Mouse (Mus musculus): Measurements from ENCODE around the gene Atpaf1. TPM values are rescaled to one million over a fixed set of nuclear protein-coding genes. Genes with fewer than 3 reads are reported as not detected.

Atpaf1 gene
- total and polyA plus RNA-seq, 2 experiments from 2014 or later = 49.0 to 86.4 TPM

- whole genome bisulfite sequencing = 73% methylated on average over 6 of the region's 6 CpGs
- ATAC-seq (ENCODE audit: insufficient read depth, low read depth) = no peak
Observed at GRCm38 (mm10) chr4:115855100-115855499, 70.5 kb downstream of the Atpaf1 start.

GRCm38 (mm10) chr4:115855609-115856008, 71.0 kb downstream of the Atpaf1 start:
- Histone ChIP-seq H3K9ac (replicated peaks; ENCODE audit: low read depth, low read length) (no peak overlapping the region), H3K27me3 (ENCODE audit: control insufficient read depth, insufficient read depth, low read length) (no peaks in the 10 kb centered on the region), H3K27ac (ENCODE audit: low read depth) (no peak overlapping the region), H3K4me1 (ENCODE audit: control insufficient read depth, insufficient read depth) (no peaks in the 10 kb centered on the region), H3K9me3 (replicated peaks; ENCODE audit: control insufficient read depth, low read length) (no peaks in the 10 kb centered on the region), H3K4me3 (ENCODE audit: low read depth, low read length) (no peak overlapping the region), H3K36me3 (replicated peaks; ENCODE audit: control insufficient read depth, insufficient read depth, low read length) (peaks cover 35% of the 10 kb centered on the region), H3K4me2 (ENCODE audit: low read depth, low read length) (no peak overlapping the region)
- ATAC-seq (ENCODE audit: insufficient read depth, low read depth) (no peak), DNase-seq (ENCODE audit: low spot score) (no peak)
- TF ChIP-seq EP300 (IDR thresholded peaks at IDR 0.05; ENCODE audit: low read depth) = no peak
- 58% methylated on average over 4 of the region's 4 CpGs for WGBS

More at GRCm38 (mm10) chr4:115855100-115855499, 70.5 kb downstream of the Atpaf1 start:
- Histone ChIP-seq H3K27me3 (ENCODE audit: control insufficient read depth, insufficient read depth, low read length) (no peaks in the 10 kb centered on the region), H3K9ac (replicated peaks; ENCODE audit: low read depth, low read length) (no peak overlapping the region), H3K27ac (ENCODE audit: low read depth) (no peak overlapping the region), H3K9me3 (replicated peaks; ENCODE audit: control insufficient read depth, low read length) (no peaks in the 10 kb centered on the region), H3K36me3 (replicated peaks; ENCODE audit: control insufficient read depth, insufficient read depth, low read length) (peaks cover 35% of the 10 kb centered on the region), H3K4me2 (ENCODE audit: low read depth, low read length) (no peak overlapping the region), H3K4me1 (ENCODE audit: control insufficient read depth, insufficient read depth) (no peaks in the 10 kb centered on the region), H3K4me3 (ENCODE audit: low read depth, low read length) (no peak overlapping the region)
- no peak for DNase-seq (ENCODE audit: low spot score)
- TF ChIP-seq EP300 (IDR thresholded peaks at IDR 0.05; ENCODE audit: low read depth) (no peak), CTCF (IDR thresholded peaks at IDR 0.05; ENCODE audit: low read depth) (no peak)

DNA sequence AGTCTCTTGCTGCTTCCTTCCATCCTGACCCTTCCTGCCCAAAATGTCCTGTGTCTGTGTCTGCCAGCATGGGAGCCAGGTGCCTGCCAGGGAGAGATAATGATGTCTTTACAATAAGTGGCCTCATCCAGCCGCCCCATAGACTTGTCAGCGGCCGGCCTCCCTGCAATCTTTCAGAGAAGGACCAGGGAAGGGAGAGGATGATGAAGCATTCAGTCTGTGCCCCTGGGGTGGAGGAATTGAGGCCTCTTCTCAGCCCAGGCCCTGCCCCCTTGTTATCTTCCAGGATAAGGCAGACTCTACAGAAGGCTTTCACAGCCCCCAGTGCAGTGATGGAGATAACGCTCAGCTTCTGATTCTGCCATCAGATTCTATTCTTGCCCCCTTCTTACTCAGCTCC, 71.7 kb downstream of the Atpaf1 start:
- Histone ChIP-seq H3K27me3 (ENCODE audit: control insufficient read depth, insufficient read depth, low read length) (no peaks in the 10 kb centered on the region), H3K36me3 (replicated peaks; ENCODE audit: control insufficient read depth, insufficient read depth, low read length) (peaks cover 40% of the 10 kb centered on the region), H3K9me3 (replicated peaks; ENCODE audit: control insufficient read depth, low read length) (no peaks in the 10 kb centered on the region), H3K4me3 (ENCODE audit: low read depth, low read length) (no peak overlapping the region), H3K4me1 (ENCODE audit: control insufficient read depth, insufficient read depth) (no peaks in the 10 kb centered on the region), H3K4me2 (ENCODE audit: low read depth, low read length) (no peak overlapping the region), H3K9ac (replicated peaks; ENCODE audit: low read depth, low read length) (no peak overlapping the region), H3K27ac (ENCODE audit: low read depth) (no peak overlapping the region)
- 45% methylated on average over 4 of the region's 4 CpGs for WGBS
- TF ChIP-seq EP300 (IDR thresholded peaks at IDR 0.05; ENCODE audit: low read depth) = no peak
- TF ChIP-seq CTCF (IDR thresholded peaks at IDR 0.05; ENCODE audit: low read depth) = no peak
- ATAC-seq (ENCODE audit: insufficient read depth, low read depth) (no peak), DNase-seq (ENCODE audit: low spot score) (no peak)

DNA sequence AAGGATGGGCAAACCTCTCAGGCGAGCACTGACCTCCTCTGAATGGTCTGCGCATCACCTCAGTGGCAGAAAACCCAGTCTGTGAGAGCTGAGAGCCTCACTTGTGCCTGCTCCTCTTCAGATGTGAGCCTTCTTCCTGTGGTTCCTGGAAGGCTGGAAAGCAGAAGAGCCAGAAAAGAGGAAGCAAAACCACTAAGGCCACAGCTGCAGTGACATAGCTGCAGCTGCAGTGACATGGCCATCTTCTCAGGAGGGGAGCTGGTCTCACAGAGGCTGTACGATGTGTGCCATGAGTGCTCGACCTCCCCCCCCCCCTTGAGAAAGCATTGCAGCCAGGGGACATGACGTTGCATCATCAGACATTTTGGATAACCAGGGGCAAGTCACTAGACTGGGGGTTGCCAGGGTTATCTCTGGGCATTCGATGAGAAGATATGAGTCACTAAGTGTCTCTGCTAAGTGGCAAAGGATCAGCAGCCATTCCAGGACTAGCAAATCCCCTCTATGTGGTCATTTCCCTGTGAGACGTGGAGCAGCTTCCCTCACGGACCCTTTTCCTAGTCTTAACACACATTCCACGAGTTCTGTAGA, 72.8 kb downstream of the Atpaf1 start:
- no peak for DNase-seq (ENCODE audit: low spot score)
- 62% methylated on average over 9 of the region's 9 CpGs for WGBS

DNA sequence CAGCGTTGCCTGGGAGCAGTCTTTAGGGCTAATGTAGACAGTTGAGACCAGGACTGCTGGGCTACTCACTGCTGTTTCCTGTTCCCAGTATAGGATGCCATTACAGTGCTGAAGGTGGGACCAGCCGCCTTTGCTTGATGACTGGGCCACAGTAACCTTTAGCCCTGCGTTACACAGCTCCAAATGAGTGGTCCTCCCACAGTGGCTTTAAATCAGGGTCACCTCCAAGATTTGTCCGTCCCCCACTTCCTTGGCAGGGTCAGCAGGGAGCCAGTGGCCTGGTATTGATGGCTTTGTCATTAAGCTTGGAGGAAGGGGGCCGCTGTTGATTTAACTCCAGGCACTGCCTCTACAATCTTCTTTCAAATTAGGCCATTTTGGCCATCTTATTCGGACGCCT, 78.7 kb downstream of the Atpaf1 start:
- H3K36me3 ChIP-seq (replicated peaks; ENCODE audit: control insufficient read depth, insufficient read depth, low read length) = peaks cover 72% of the 10 kb centered on the region
- DNase-seq (ENCODE audit: low spot score) (no peak), ATAC-seq (ENCODE audit: insufficient read depth, low read depth) (no peak)
- no peak overlapping the region for H3K4me3 ChIP-seq (ENCODE audit: low read depth, low read length)
- H3K27ac ChIP-seq (ENCODE audit: low read depth) = no peak overlapping the region
- no peaks in the 10 kb centered on the region for H3K9me3 ChIP-seq (replicated peaks; ENCODE audit: control insufficient read depth, low read length)
- H3K4me2 ChIP-seq (ENCODE audit: low read depth, low read length) = no peak overlapping the region
- no peaks in the 10 kb centered on the region for H3K27me3 ChIP-seq (ENCODE audit: control insufficient read depth, insufficient read depth, low read length)
- H3K9ac ChIP-seq (replicated peaks; ENCODE audit: low read depth, low read length) = no peak overlapping the region
- WGBS = 86% methylated on average over 7 of the region's 7 CpGs
- no peaks in the 10 kb centered on the region for H3K4me1 ChIP-seq (ENCODE audit: control insufficient read depth, insufficient read depth)
- TF ChIP-seq EP300 (IDR thresholded peaks at IDR 0.05; ENCODE audit: low read depth) = no peak
- no peak for TF ChIP-seq CTCF (IDR thresholded peaks at IDR 0.05; ENCODE audit: low read depth)

More for the DNA sequence above, 72.8 kb downstream of the Atpaf1 start:
- Histone ChIP-seq H3K4me2 (ENCODE audit: low read depth, low read length) (no peak overlapping the region), H3K9ac (replicated peaks; ENCODE audit: low read depth, low read length) (no peak overlapping the region), H3K9me3 (replicated peaks; ENCODE audit: control insufficient read depth, low read length) (no peaks in the 10 kb centered on the region), H3K27ac (ENCODE audit: low read depth) (no peak overlapping the region), H3K4me1 (ENCODE audit: control insufficient read depth, insufficient read depth) (no peaks in the 10 kb centered on the region), H3K27me3 (ENCODE audit: control insufficient read depth, insufficient read depth, low read length) (no peaks in the 10 kb centered on the region), H3K4me3 (ENCODE audit: low read depth, low read length) (no peak overlapping the region), H3K36me3 (replicated peaks; ENCODE audit: control insufficient read depth, insufficient read depth, low read length) (peaks cover 50% of the 10 kb centered on the region)
- TF ChIP-seq EP300 (IDR thresholded peaks at IDR 0.05; ENCODE audit: low read depth) (no peak), CTCF (IDR thresholded peaks at IDR 0.05; ENCODE audit: low read depth) (no peak)
- no peak for ATAC-seq (ENCODE audit: insufficient read depth, low read depth)

- H3K9me3 ChIP-seq (replicated peaks; ENCODE audit: control insufficient read depth, low read length) = no peaks in the 10 kb centered on the region
- no peaks in the 10 kb centered on the region for H3K4me1 ChIP-seq (ENCODE audit: control insufficient read depth, insufficient read depth)
- TF ChIP-seq EP300 (IDR thresholded peaks at IDR 0.05; ENCODE audit: low read depth) (no peak), CTCF (IDR thresholded peaks at IDR 0.05; ENCODE audit: low read depth) (no peak)
- ATAC-seq (ENCODE audit: insufficient read depth, low read depth) (no peak), DNase-seq (ENCODE audit: low spot score) (no peak)
- peaks cover 72% of the 10 kb centered on the region for H3K36me3 ChIP-seq (replicated peaks; ENCODE audit: control insufficient read depth, insufficient read depth, low read length)
- H3K4me3 ChIP-seq (ENCODE audit: low read depth, low read length) = no peak overlapping the region
- 77% methylated on average over 10 of the region's 10 CpGs for WGBS
- no peak overlapping the region for H3K4me2 ChIP-seq (ENCODE audit: low read depth, low read length)
- no peaks in the 10 kb centered on the region for H3K27me3 ChIP-seq (ENCODE audit: control insufficient read depth, insufficient read depth, low read length)
- no peak overlapping the region for H3K9ac ChIP-seq (replicated peaks; ENCODE audit: low read depth, low read length)
- no peak overlapping the region for H3K27ac ChIP-seq (ENCODE audit: low read depth)
Observed at GRCm38 (mm10) chr4:115863880-115864279, 79.3 kb downstream of the Atpaf1 start.

Other genes starting within 250 kb of the Atpaf1 start
- gene Cyp4a31, start 221.2 kb upstream of the Atpaf1 start, total RNA-seq (2014; rRNA removed; ENCODE audit: low replicate concordance) = not detected in 2 replicates
- not detected in 2 replicates for gene Cyp4a31, start 221.2 kb upstream of the Atpaf1 start, polyA plus RNA-seq (2015; fragmentation: Nextera tagmentation; extraction: Ambion mirVana)
- not detected in 2 replicates for gene Cyp4a32, start 183.8 kb upstream of the Atpaf1 start, total RNA-seq (2014; rRNA removed; ENCODE audit: low replicate concordance)
- not detected in 2 replicates for gene Cyp4a32, start 183.8 kb upstream of the Atpaf1 start, polyA plus RNA-seq (2015; fragmentation: Nextera tagmentation; extraction: Ambion mirVana)
- 8.7 and 14.5 TPM in 2 replicates for gene Cyp4b1, start 137.1 kb upstream of the Atpaf1 start, total RNA-seq (2014; rRNA removed; ENCODE audit: low replicate concordance)
- gene Cyp4b1, start 137.1 kb upstream of the Atpaf1 start, polyA plus RNA-seq (2015; fragmentation: Nextera tagmentation; extraction: Ambion mirVana) = 8.7 and 9.4 TPM in 2 replicates
- gene Efcab14, start 47.1 kb upstream of the Atpaf1 start, total RNA-seq (2014; rRNA removed; ENCODE audit: low replicate concordance) = 20.8 and 30.3 TPM in 2 replicates
- gene Efcab14, start 47.1 kb upstream of the Atpaf1 start, polyA plus RNA-seq (2015; fragmentation: Nextera tagmentation; extraction: Ambion mirVana) = 16.3 and 17.1 TPM in 2 replicates
- not detected in 2 replicates for gene Tex38, start 3.8 kb upstream of the Atpaf1 start, total RNA-seq (2014; rRNA removed; ENCODE audit: low replicate concordance)
- 0.30 and 0.55 TPM in 2 replicates for gene Tex38, start 3.8 kb upstream of the Atpaf1 start, polyA plus RNA-seq (2015; fragmentation: Nextera tagmentation; extraction: Ambion mirVana)
- 3.1 and 4.9 TPM in 2 replicates for gene Mob3c, start 43.3 kb downstream of the Atpaf1 start, total RNA-seq (2014; rRNA removed; ENCODE audit: low replicate concordance)
- gene Mob3c, start 43.3 kb downstream of the Atpaf1 start, polyA plus RNA-seq (2015; fragmentation: Nextera tagmentation; extraction: Ambion mirVana) = 5.5 and 6.4 TPM in 2 replicates
- gene Mknk1, start 54.4 kb downstream of the Atpaf1 start, total RNA-seq (2014; rRNA removed; ENCODE audit: low replicate concordance) = 10.9 and 15.4 TPM in 2 replicates
- 15.5 and 16.6 TPM in 2 replicates for gene Mknk1, start 54.4 kb downstream of the Atpaf1 start, polyA plus RNA-seq (2015; fragmentation: Nextera tagmentation; extraction: Ambion mirVana)
- gene Kncn, start 99.6 kb downstream of the Atpaf1 start, total RNA-seq (2014; rRNA removed; ENCODE audit: low replicate concordance) = not detected in 2 replicates
- not detected in 2 replicates for gene Kncn, start 99.6 kb downstream of the Atpaf1 start, polyA plus RNA-seq (2015; fragmentation: Nextera tagmentation; extraction: Ambion mirVana)
- not detected in 2 replicates for gene 6430628N08Rik, start 105.9 kb downstream of the Atpaf1 start, total RNA-seq (2014; rRNA removed; ENCODE audit: low replicate concordance)
- gene 6430628N08Rik, start 105.9 kb downstream of the Atpaf1 start, polyA plus RNA-seq (2015; fragmentation: Nextera tagmentation; extraction: Ambion mirVana) = not detected in 2 replicates
- not detected in 2 replicates for gene Dmbx1, start 155.1 kb downstream of the Atpaf1 start, total RNA-seq (2014; rRNA removed; ENCODE audit: low replicate concordance)
- not detected in 2 replicates for gene Dmbx1, start 155.1 kb downstream of the Atpaf1 start, polyA plus RNA-seq (2015; fragmentation: Nextera tagmentation; extraction: Ambion mirVana)
- 0.80 and 3.3 TPM in 2 replicates for gene Faah, start 233.1 kb downstream of the Atpaf1 start, total RNA-seq (2014; rRNA removed; ENCODE audit: low replicate concordance)
- 0.61 and 0.65 TPM in 2 replicates for gene Faah, start 233.1 kb downstream of the Atpaf1 start, polyA plus RNA-seq (2015; fragmentation: Nextera tagmentation; extraction: Ambion mirVana)